Mouse (Mus musculus) cerebellum, adult 9-11 months (tissue): ENCODE measurements around the gene B4galt2.

Experiments used
- DNase-seq: peaks from one replicate; pipeline ENCODE4 v3.0.0; 2022

The B4galt2 gene

DNA sequence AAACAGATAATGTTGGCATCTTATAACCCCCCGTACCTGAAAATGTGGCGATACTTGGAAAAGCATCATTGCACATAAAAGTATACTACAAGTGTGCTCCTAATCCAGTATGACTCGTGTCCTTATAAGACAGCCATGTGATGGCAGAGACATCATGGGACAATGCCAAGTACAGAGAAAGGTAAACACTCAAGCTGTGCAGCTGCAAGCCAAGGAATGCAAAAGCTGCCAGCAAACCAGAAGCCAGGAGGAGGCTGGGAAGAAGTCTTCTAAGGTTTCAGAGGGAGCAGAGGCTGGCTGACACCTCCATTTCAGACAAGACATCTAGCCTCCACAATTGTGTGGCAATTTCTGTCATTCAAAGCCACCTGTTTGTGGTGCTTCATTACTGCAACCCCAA, 22.9 kb upstream of the B4galt2 start:
- peak; percentile 65 for DNase-seq

DNA sequence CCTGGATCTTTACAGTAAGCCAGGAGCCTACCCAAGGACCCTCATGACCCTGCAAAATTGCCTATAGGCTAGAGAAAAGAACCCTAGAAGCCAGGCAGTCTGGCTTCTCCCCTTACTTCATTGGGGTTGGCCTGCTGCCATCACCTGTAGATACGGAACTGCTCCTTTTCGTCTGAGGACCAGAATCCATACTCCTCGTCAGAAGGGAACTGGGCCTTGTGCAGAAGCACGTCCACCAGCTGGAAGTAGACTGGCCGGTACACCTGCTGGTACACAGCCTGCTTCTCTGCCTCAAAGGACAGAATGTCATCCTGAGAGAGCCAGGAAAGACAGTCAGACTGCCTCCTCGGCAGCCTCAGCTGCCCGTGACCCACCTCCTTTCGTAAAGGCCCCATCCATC, 21.5 kb upstream of the B4galt2 start:
- DNase-seq: peak; percentile 67

DNA sequence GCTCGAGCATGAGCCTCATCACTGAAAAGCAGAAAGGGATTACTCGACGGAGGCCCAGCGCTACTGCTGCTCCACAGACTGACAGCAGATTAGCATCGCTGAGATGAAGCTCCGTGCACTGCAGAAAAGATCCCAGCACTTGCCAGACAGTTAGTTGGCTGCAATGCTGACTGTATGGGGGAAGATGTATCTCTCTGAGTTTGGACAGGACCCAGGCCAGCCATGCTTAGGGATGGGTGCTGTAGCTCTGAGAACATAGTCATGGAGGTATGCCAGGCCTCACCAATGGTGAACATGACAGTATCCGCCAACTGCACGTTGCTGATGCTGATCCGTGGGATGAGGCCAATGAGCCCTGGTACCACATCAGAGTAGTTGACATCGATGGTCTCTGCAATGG, 20.8 kb upstream of the B4galt2 start:
- DNase-seq: peak; percentile 54

DNA sequence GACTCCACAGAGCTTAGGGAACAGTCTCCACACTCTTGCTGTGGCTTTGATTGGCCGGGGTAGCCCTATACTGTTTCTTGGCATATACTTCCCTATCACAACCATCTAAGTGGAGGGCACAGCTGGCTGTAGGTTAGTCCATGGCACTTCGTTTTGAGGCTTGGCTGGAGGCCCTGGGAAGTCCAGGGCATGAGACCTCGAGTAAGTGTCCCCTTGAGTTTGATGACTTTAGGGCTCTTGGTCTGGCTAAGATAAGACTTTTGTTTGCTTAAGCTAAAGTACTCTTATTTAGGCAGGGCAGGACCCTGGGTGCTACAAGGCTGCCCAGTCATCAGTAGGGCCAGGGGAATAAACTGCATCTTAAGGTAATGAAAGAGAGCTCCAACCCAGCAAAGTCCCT, 14.8 kb upstream of the B4galt2 start:
- DNase-seq: no peak

DNA sequence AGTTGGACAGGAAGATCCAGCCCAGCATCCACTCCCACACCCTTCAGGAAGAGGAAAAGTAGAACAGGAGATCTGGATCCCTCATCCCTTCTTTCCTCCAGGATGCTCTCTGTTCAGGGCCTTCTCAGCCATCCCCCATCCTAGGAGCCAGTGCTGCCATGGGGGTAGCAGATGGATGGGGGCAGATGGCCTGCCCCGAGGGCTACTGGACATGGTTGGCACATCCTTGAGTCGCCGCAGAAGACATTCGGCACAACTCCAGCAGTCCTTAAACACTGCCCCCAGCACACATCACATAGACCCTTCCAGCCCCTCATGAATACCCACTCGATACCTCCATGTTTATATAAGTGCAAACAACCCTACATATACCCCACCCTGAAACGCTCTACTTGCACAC, 12.7 kb upstream of the B4galt2 start:
- DNase-seq: peak; percentile 87

DNA sequence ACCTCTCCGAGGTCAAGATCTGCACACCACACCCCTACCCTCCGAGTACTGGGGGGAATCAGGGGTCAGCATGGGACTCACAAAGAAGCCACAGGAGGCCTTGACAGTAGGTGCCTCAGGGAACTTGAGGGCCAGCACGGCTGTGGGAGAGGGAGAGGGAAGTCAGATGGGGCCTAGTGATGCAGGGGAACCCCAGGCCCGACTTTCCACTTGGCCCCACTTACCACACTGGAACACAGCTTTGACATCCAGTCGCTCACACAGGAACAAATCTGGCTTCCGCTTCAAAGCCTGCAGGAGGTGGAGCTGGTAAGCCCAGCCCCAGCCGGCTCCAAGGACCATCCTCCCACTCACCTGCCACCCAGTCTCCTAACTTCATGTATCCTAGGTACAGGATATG, 12.1 kb upstream of the B4galt2 start:
- DNase-seq: peak; percentile 56

DNA sequence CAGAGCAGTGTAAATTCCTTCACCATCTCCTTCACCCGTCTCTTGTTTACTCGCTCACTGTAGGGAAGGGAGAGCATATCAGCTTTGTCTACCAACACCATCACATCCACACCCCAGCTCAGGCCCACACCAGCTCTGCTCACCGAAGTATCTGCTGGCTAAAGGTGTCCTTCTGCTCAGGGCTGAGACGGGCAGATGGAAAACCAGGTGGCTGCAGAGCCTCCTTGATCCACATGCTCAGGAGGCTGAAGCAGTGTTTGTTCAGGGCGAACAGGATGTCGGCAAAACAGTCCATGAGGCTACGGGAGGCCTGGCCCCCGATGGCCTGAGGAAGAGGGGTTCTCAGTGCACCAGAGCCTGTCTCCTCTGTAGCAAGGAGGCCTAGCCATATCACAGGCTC, 11.3 kb upstream of the B4galt2 start:
- DNase-seq: peak; percentile 72

DNA sequence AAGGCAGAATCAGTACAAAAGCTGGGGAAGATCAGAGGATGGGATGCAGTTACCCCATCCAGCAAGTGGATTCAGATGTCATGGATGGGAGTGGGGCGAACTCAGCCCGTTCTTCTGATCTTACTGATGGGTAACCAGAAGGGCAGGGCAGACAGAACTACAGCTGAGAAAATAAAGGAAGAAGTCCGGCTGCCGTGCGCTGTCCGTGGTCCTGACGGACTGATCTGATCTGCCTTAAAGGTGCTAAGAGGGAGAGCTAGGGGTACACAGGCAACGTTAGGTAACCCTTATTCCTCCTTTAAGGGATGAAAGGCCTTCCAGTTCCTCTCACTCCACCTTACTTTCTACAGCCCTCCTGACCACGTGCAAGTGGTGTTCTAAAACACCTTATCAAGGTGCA, 10.1 kb upstream of the B4galt2 start:
- no peak for DNase-seq

DNA sequence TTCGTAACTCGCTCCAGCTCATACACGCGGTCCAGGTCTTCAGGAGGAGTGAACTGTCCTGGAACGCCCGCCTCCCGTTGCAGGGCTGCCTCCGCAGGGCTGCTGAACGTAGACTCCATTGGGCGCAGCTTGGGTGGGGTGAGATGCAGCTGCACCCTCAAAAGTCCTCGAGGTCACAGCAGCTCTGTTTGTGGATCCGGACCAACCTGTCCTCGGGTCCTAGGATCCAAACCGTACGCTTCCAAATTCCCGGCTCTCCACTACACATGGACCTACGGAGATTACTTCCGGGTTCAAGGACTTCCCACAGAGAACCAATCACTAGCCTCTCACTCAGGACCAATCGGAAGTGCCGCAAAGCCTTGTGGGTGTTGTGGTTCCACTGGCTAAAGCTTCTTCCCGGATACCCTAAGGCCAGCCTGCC, 8.5 kb upstream of the B4galt2 start, which contains the start of gene Dph2:
Gene Dph2, minus strand, starts transcription at position 295 of the 424 bp plus-strand sequence.
- peak; percentile 92 for DNase-seq

DNA sequence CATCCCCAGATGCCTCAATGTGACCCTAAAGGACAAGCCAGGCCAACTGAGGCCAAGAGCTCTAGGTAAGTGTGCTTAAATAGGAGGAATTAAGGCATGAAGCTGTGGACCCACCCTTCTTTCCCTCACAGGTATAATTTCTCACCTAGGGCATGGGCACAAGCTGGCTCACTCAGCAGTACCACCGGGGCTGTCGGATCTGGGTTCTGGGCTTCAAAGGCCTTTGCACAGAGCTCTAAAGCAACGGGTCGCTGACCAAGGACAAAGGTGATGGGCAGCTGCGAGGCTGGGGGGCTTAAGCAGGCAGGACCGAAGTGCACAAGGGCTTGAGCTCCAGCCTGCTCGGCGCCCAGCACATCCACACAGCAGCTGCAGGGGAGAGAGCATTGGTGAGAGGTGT, 7.5 kb upstream of the B4galt2 start:
- DNase-seq: peak; percentile 50

DNA sequence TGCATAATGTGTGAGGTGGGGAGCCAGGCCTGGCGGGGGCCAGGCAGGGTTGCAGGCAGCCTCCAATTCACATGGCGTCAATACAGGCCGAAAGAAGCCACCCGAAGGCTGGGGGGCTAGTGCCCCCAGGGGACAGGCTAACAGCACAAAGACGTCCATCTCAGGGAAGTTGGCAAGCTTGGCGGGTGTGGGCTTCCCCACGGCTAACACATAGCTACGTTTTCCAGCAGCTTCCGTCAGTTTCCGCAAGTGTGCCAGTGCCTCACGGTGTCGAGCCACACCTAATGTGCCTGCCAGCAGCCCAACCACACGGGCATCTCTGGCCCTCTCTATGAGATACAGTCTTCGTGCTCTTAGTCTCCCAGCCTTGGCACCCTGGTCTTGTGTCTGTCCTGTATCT, 6.7 kb upstream of the B4galt2 start:
- peak; percentile 72 for DNase-seq

DNA sequence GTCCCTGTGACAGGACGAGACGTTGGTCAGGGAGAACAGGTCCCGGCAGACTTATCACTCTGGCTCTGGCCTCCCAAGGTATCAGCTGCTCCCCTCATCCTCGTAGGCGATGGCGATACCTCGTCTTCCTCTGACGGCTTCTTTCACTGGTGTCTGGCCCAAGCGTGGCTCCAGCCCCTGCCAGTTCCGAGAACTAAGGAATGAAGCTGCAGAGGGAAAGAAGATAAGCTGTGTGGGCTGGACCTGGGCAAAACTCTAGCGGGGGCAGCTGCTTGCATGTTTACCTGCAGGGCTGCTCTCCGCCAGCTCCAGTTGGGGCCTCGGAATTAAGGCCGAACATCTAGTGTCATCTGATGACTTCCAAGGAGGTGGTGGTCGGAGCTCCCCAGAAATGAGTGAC, 6.2 kb upstream of the B4galt2 start:
- peak; percentile 55 for DNase-seq

DNA sequence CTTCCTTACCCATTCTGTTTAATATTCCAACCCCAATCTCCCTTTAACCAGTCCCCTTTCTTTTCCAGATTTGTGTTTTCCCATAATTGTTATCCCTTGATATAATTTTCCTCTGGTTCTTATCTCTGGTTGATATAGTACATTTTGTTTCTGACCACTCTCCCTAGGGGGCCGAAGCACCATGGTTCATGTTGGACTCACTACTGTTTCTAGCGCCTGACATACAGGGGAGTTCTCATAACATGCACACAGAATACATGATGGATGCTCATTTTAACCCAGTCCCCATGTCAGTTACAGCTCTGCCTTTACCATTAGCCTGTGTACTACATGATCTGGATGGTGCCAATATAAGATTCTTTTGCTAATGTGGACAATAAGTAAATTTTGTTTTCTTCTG, 4.6 kb upstream of the B4galt2 start:
- peak; percentile 53 for DNase-seq

DNA sequence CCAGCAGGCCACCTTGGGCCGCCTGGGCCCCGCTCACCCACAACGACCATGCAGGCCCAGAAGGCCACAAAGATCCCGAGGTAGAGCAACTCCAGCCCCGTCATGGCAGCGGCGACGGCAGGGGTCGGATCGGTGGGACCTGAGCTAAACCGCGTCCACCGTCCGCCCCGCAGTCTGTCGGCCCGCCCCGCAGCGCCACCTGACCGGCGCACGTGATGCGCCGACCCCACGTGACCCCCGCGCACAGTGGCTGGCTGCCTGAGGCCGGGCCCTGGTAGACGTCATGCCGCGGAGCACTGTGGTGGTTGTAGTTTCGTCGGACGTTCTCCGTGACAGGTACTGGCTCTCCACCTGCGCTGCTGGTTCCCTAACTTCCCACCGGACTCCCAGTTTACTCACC, 3.8 kb upstream of the B4galt2 start, which contains the start of gene Atp6v0b:
Gene Atp6v0b, minus strand, starts transcription at position 201 of the 400 bp plus-strand sequence.
- DNase-seq: peak; percentile 96

DNA sequence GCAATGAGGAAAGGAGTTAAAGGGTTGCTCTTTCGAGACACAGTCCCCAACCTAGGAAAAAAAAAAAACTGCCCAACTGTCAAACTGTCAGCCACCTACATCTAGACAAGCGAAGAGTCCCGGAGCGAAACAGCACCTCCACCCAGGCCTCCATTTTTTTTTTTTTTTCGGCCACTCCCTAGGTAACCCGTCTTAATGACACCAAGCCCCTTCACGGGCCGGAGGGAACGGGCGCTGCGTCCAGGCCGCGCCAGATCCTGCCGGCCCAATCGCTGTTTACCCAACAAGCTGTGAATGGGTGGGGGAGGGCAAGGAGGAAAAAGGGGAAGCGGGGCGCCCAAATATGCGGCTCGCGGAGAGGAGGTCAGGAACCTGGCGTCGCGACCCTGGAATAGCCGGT, 3.4 kb upstream of the B4galt2 start:
- DNase-seq: no peak

DNA sequence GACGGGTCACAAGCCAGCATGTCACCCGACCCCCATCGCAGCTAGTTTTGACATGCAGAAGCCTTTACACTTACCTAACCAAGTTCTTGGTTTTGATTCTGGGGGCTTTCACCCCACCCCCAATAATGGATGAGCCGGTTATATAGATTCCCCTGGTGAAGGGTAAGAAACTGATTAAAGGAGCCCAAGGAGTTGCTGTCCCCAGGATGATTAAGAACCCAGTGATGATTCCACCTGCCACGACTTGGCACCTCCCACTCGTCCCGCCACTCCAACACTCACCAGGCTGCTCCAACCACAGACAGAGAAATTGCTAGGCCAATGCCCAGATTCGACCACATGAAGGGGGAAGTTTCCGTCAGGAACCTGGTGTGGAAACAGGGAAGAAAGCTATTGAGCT, 2.7 kb upstream of the B4galt2 start:
- DNase-seq: peak; percentile 64

DNA sequence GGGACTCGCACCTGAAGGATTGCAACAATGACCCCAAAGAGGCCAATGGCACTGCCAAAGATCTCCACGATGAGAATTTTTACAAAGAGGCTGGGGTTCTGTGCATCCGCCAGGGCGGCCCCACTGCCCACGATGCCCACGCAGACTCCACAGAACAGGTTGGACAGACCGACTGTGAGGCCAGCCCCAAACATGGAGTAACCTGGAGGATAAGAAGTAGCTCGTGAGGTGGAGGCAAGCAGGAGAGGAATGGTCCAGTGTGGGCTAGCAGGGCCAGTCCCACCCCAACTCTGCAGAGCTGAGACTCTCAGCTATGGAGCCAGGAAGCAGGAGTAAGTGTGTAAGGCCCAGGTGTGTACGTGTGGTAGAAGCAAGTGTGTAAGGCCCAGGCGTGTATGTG, 1.8 kb upstream of the B4galt2 start:
- peak; percentile 52 for DNase-seq

DNA sequence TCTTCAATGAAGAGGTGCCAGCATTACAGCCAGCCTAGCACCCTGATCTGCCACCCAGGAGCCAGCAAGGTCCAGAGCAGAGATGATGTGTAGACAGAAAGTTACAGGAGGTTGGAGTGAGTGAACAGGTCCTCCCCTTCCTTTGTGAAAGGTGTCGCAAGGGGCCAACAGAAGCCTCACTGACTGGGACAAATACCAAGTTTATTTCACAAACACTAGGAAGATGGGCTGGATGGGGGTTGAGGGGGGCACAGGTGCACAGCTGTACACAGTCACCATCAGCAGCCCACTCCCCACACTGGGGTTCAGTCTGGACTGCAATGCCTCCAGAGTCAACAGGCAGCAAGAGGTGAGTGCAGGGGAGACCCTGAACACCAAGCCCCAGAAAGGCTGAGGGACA, 859 bp upstream of the B4galt2 start:
- peak; percentile 58 for DNase-seq

DNA sequence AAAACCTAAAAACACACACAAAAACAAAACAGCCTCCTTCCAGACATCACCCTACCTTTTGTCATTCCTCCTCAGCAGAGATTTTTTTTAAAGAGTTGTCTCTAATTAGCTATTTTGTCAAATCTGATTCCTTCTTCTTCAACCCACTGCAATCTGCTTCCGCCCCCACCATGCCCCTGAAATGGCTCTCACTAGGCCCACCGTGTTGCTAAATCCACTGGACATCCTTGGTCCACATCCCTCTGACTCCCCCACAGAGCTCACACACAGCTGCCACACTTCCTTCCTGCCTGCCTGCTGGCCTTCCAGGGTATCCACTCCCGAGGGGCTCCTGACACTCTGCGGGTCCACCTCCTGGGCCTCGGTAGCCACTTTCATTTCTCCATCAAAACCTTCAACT, 4.6 kb downstream of the B4galt2 start:
- no peak for DNase-seq

DNA sequence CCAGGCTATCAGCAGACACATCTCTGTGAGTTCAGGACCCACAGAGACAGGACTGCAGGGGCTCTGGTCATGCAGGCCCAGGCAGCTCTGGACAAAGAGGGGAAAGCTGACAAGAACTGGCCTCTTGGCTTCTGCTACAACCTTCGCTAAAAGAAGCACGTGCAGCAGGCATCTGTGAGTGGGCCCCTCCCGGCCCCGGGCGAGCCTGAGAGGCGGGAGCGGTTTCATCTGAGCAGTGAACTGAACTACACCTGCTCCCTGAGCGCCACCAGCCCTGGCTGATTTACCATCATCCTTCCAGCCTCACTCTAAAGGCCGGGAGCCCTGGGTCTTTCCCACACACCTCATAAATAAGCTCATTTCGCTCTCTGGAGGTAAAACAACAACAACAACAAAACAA, 5.0 kb downstream of the B4galt2 start:
- DNase-seq: no peak

DNA sequence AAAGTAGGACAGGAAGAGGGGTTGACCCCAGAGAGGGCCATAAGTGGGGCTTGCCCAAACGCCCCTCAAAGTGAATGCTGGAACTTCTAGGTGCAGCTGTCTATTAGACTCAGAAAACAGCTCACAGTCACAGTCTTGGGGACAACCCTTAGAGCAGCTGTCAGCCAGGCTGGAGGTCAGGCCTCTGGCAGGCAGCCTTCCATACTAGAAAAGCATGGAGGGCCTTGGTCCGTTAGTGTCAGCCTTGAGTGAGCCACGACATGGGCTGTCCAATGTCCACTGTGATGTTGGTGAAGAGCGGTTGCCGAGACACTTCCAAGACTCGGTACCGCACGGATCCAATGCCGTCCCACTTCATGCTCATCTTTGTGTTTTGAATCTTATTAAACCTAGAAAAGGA, 9.7 kb downstream of the B4galt2 start:
- no peak for DNase-seq

DNA sequence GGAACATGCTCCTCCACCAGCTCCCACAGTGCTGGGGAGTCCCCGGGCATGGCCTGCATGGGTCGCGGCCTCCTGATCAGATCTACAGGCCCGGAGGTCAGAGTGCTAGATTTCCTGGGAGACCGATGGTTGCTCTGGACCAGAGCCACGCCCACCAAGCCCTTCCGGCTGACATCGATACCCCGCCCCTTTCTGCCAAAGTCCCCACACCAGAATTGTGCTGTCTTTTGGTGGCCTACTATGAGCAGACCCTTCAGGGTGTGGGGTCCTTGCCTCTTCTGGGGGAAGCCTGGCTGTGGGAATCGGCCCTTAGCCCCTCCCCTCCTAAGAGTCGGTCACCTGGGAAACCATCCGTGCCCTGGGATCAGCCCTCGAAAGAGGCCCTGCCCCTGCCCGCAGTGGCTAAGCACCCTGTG, 10.8 kb downstream of the B4galt2 start, which contains the start of gene Ccdc24:
Gene Ccdc24, minus strand, starts transcription at position 87 of the 416 bp plus-strand sequence.
- no peak for DNase-seq

DNA sequence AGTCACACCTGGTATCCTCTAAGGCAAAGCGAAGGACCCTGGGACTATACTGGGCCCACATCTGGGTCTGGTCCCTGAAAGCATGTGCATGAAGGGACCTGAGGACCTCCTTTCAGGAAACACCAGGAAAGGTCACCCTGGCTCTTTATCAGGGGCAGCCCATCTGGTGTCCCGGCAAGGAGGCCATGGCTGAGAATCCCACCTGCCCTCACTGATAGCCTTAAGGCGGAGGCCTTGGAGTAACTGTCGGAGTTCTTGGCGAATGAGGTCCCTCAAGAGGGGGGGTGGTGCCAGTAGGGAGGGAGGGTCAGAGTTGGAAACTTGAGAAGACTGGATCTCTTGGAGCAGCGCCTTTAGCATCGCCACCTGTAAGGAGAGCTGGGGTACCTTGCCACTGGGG, 11.5 kb downstream of the B4galt2 start:
- no peak for DNase-seq

DNA sequence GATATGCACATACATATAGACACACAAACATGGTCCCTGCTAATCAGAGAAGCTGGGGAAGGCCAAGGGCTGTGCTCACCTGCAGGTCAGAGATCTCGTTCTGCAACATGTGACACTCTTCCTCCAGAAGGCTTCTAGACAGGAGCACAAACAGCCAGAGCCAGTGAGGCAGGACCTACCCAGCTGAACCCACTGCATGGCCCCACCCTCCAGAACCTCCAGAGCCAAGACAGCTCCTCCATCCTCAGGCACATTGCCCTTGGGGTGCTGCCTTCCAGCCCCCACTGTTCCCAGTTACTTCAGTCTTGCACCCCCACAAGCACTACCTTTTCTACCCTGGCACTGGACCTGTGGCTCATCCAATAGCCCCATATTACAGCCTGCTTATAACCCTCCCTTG, 12.8 kb downstream of the B4galt2 start:
- DNase-seq: no peak

DNA sequence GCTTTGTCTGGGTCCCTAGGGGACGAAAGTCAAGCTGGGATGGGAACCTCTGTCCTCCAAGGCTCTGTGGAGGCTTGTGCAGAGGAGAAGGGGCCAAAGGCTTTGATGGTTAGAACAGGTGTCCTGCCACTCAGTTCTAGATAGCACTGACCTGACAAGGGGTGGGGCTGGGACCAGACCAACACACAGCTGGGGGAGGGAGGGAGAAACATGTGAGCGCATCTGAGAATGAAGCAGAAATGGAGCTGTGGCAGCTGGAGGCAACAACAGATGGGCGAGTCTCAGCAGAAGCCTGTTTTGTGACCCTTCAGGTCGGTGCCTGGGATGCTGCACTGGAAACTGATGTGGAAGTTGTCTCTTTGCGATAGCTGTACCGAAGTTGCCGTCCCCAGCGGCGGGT, 14.0 kb downstream of the B4galt2 start:
- no peak for DNase-seq

DNA sequence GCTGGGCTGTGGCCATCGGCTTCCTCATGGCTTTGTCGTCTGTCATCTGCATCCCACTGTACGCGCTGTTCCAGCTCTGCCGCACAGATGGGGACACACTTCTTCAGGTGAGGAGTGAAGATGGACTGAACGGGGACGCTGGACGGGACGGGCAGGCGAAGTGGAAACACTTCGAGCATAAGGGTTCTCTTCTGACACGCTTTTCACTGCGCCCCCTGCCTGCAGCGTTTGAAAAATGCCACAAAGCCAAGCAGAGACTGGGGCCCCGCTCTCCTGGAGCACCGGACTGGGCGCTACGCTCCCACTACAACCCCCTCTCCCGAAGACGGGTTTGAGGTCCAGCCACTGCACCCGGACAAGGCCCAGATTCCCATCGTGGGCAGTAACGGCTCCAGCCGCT, 15.5 kb downstream of the B4galt2 start:
- no peak for DNase-seq
